Mouse (Mus musculus) megakaryocyte, embryonic 14.5 days (primary cell): ENCODE results near the gene Fgf2.

Experiments
- FLI1 ChIP-seq: IDR thresholded peaks from 2 replicates; pipeline ENCODE4 v1.6.1; 2012; ENCODE audit warnings: low read length, inconsistent platforms, mixed read lengths
- GATA1 ChIP-seq: IDR thresholded peaks from 3 replicates; pipeline ENCODE4 v1.6.1; 2012; ENCODE audit warnings: mixed read lengths, low read length, inconsistent platforms, borderline replicate concordance

GRCm38 (mm10) chr3:37383096-37383765, 35.1 kb downstream of the Fgf2 start:
- TF ChIP-seq GATA1: no peak
- TF ChIP-seq FLI1: no peak
